Mouse (Mus musculus) bone marrow macrophage, adult 2 months (primary cell): ENCODE measurements around the gene Ccdc97. TPM values are rescaled to one million over a fixed set of nuclear protein-coding genes. Genes with fewer than 3 reads are reported as not detected.

Experiments used
- H3K27ac ChIP-seq: 2 replicates; pipeline ENCODE4 v1.5.1; 2012; ENCODE audit warnings: low read depth, low read length; ENCODE audit not compliant: insufficient read depth
- H3K4me1 ChIP-seq: 2 replicates; pipeline ENCODE4 v1.6.1; 2012; ENCODE audit warnings: low read length; ENCODE audit not compliant: control insufficient read depth, insufficient read depth
- H3K4me3 ChIP-seq: 2 replicates; pipeline ENCODE4 v1.5.1; 2012; ENCODE audit warnings: mild to moderate bottlenecking, low read length, moderate library complexity; ENCODE audit not compliant: insufficient read depth
- CTCF ChIP-seq: IDR thresholded peaks from 2 replicates; pipeline ENCODE4 v1.5.1; 2012; ENCODE audit warnings: low read depth, mild to moderate bottlenecking, low read length, moderate library complexity
- POLR2A ChIP-seq: IDR thresholded peaks from 2 replicates; pipeline ENCODE4 v1.6.1; 2012; ENCODE audit warnings: mild to moderate bottlenecking, low read depth, low read length, borderline replicate concordance
- polyA plus RNA-seq: library from polyadenylated mRNA; stranded (reverse); fragments of >200 nt; gene quantifications from 2 replicates; pipeline ENCODE4 v1.2.4, GENCODE M21; 2012; ENCODE audit not compliant: missing spikeins, insufficient read depth, insufficient read length

The Ccdc97 gene
- polyA plus RNA-seq, 1 experiment: 44.7 TPM

DNA sequence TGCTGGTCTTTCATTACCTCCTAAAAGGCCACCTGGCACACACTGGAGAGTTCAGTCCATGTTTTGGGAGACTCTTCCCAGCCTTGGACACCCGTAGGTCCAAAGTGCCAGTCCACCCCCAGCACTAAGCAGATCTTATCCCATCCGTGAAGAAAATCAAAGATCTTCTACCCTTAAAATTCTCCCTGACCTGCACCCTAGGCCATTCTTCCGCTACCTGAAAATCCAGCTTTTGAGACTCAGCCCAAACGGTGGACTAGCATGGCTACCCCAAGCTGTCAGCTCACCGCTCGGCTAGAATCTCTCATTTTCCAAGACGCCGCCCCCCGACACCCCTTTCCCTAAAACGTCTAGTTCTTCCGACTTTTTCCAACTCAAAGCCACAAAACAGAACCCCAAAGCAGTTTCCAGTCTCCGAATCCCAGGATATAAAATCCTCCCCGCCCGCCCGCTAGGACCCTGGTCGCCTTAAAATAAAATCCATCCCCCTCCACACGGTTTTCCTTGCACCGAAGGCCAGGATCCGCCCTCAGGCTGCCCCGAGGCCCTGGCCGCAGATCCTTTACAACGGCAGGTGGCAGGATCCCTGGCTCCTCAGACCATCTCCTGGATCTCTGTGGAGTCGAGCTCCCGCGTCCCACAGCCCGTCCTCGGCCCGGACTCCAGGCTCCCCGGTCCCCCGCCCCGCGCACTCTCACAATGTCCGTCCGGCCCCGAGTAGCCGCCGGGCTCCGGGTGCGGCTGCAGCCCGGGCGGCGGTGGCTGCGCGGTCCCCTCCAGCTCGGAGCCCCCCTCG, 35.0 kb upstream of the Ccdc97 start:
- TF ChIP-seq POLR2A: no peak
- TF ChIP-seq CTCF: 0 out of 2 replicates have a peak, but pooled peaks have one; percentile 3
- H3K4me1 ChIP-seq: peaks cover 14% of the 10 kb centered on the region
- peak overlapping the region; percentile 69 for H3K4me3 ChIP-seq

DNA sequence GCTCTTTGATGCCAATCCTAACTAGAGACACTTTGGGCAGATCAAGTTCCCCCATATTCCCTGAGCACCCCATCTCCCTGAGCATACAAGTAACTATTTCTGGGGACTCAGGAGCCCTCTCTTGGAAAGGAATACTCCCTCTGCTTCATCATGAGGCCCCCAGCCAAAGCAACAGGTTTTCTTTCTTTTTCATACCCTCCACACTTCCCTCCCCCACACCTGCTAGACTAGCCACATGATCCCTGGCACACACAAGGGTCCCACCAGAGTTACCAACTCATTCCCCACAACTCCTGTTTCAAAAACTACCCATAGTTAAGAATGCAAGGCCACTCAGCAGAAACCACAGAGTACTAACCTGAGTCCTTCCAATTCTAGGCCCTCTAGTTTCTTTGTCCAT, 34.2 kb upstream of the Ccdc97 start:
- Histone ChIP-seq H3K4me1 (peaks cover 14% of the 10 kb centered on the region), H3K27ac (no peak overlapping the region), H3K4me3 (peak overlapping the region; percentile 69)
- TF ChIP-seq CTCF (no peak), POLR2A (no peak)

More for the DNA sequence above, 35.0 kb upstream of the Ccdc97 start:
- peak overlapping the region; percentile 92 for H3K27ac ChIP-seq

DNA sequence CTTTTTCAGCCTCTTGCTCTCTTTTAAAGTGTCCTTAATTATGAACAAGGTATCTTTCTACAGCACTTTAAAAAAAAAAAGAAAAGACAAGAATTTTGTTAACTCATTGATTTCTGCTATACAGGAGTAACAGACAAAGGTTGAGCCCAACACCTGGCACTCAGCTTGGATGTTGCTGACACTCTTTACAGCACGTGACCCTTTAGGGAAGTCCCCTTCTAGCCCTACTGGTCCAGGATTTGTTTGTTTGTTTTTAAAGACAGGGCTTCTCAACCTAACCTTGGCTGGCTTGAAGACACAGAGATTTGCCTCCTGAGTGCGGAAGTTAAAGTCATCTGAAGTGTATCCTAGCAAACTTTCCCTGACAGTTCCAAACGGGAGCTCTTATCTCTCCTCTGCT, 28.0 kb upstream of the Ccdc97 start:
- H3K4me1 ChIP-seq: peaks cover 5% of the 10 kb centered on the region

DNA sequence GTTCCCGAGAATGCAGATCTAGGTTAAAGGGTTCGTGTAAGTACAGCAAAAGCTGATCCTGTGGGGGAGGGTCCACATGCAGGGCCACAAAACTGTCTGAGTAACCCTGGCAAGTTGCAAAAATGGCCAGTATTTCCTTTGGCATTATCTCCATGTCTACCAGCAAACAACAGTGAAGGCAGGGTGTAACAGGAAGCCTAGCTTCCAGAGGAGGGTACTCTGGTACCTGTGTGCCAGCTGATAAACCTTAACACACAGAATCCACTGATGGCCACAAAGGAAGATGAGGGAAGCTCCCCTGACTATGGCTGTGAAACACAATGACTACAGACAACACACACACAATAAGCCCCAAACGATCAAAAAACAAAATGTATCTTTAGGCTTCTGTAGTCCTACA, 19.4 kb upstream of the Ccdc97 start:
- TF ChIP-seq CTCF (no peak), POLR2A (no peak)
- Histone ChIP-seq H3K27ac (no peak overlapping the region), H3K4me3 (no peak overlapping the region), H3K4me1 (peaks cover 13% of the 10 kb centered on the region)

More for the DNA sequence above, 28.0 kb upstream of the Ccdc97 start:
- TF ChIP-seq POLR2A (no peak), CTCF (no peak)
- Histone ChIP-seq H3K27ac (no peak overlapping the region), H3K4me3 (no peak overlapping the region)

DNA sequence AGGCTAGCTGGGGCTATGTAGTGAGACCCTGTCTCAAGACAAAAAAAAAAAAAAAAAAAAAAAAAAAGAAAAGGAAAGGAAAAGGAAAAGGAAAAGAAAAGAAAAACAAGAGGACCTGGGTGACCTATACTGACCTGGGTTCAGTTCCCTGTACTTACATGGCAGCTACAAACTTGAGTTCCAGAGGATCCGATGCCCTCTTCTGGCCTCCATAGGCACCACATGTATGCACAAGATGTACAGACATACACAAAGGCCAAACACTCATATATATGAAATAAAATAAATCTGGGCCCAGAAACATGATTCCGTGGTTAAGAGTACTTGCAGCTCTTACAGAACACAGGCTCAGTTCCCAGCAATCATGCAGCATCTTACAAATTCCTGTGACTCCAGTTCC, 18.0 kb upstream of the Ccdc97 start:
- Histone ChIP-seq H3K27ac (no peak overlapping the region), H3K4me3 (no peak overlapping the region), H3K4me1 (peaks cover 26% of the 10 kb centered on the region)
- TF ChIP-seq CTCF: no peak
- TF ChIP-seq POLR2A: no peak

DNA sequence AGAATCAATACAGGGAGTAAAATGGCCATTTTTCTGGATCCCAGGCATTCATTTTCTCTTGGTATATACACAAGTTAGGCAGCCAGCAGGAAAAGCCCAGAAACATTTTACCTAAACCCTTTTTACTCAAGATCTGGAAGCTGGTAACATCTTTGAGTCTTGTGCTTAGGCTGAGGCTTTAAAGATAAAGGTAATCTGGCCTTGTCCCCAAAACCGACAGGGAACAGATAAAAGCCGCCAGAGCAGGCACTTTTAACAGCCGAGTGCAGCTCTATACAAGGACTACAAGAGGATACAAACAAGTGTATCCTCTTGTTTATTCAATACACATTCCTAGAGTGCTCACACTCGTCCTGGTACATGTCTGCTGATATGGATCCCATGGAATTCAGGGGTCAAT, 16.1 kb upstream of the Ccdc97 start:
- no peak overlapping the region for H3K27ac ChIP-seq
- H3K4me1 ChIP-seq: peaks cover 34% of the 10 kb centered on the region
- H3K4me3 ChIP-seq: no peak overlapping the region
- TF ChIP-seq CTCF (no peak), POLR2A (no peak)

DNA sequence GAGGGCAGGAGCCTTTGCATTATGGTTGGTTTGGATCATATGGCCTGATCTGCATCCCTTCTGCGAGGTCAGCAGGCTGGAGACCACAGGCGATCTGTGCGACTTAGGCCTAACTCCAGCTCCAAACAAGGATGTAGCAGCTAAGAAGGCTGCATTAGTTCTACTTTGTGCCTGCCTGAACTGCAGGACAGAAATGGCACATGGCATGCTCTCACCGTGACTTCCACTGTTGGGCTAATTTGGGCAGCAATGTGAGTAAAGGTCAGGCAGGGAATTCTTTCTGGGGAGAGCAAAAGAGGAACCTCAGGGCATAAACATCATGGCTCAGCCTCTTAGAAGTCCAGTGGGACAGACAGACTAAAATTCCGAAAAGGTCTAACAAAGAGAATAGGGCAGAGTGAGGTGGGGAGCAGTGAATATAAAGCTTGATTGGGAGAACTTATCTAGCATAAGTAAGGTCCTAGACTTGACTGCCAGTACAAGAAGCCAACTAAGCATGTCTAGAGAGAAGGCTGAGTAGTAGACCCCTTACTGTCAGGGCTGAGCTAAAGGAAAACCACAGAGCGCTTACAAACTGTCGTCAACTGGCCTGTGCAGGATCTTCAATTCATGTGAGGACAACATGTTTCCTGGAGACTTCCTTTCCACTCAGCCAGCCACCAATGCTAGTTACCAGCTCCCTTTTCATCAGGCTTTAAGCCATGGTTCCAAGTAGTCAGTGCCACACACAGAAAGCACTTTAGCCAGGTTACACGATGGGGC, 12.6 kb upstream of the Ccdc97 start:
- Histone ChIP-seq H3K4me1 (peaks cover 45% of the 10 kb centered on the region), H3K4me3 (no peak overlapping the region), H3K27ac (peak overlapping the region; percentile 95)
- TF ChIP-seq POLR2A: no peak
- no peak for TF ChIP-seq CTCF

DNA sequence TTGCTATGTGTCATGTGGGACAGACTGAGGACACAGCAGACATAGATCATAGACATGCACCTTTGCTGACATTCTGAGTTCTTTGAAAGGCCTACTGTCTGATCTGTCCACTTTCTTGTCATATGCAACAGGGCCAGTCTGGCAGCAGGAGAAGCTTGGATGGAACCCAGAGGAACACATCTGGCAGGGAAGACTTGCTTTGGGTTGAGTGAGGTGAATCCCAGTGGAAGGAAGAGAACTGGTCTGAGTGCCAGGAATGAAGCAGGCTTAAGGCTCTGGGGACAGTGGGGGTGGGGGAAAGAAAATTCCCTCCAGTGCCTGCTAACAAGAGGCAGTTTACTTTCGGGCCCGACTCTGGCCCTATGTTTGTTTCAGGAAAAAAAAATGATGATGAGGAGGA, 11.0 kb upstream of the Ccdc97 start:
- Histone ChIP-seq H3K4me1 (peaks cover 50% of the 10 kb centered on the region), H3K27ac (peak overlapping the region; percentile 95), H3K4me3 (no peak overlapping the region)
- no peak for TF ChIP-seq CTCF
- no peak for TF ChIP-seq POLR2A

DNA sequence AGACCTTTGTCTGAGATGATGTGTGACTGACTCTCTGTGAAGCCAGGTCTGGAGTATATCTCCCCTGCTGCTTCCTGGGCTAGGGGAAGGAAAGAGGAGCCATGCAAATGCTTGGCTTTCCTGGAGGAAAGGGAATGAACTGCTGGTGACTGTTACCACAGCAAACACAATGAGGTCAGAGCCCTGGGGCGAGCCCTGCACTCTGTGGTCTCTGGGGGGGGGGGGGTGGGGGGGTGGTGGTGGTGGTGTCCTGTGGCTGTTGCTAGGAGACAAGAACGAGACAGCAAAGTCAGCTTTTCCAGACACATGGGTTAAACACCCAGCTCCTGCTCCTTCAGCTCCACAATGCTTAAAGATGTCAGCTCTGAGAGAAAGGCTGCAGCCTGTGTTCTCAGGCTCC, 10.5 kb upstream of the Ccdc97 start:
- Histone ChIP-seq H3K27ac (peak overlapping the region; percentile 95), H3K4me1 (peaks cover 50% of the 10 kb centered on the region), H3K4me3 (no peak overlapping the region)
- TF ChIP-seq CTCF (no peak), POLR2A (no peak)

DNA sequence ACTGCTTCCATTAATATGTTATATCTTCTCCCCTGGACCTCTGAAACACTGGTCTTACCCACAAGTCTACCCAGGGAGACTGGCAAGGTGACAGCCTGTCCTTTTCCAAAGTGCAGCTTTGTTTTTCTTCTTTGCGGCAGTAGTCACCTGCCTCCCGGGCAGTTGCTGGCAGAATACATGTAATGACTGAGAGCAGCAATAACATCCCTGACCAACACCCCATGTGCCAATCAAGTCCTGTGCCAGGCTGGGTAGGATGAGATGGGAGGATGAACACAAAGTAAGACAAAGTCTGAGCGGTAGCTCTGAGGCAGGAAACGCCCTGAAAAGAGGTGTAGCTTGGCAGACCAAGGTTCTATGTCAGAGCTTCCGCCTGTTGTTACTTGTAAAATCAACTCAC, 8.9 kb upstream of the Ccdc97 start:
- no peak for TF ChIP-seq POLR2A
- TF ChIP-seq CTCF: no peak
- no peak overlapping the region for H3K4me3 ChIP-seq
- peaks cover 39% of the 10 kb centered on the region for H3K4me1 ChIP-seq
- H3K27ac ChIP-seq: no peak overlapping the region
